Mouse (Mus musculus): ENCODE measurements around the gene Cdk8.

- TF ChIP-seq POLR2A (IDR thresholded peaks at IDR 0.05; ENCODE audit: low read depth, low read length) (no peak), CTCF (IDR thresholded peaks at IDR 0.05; ENCODE audit: extremely low read depth, insufficient read depth, insufficient read length, insufficient replicate concordance) (no peak)
Observed at GRCm38 (mm10) chr5:146318051-146318450, 87.0 kb downstream of the Cdk8 start.

All from spleen, adult 2 months (tissue).